Mouse (Mus musculus) hindlimb bud, embryonic 11.5 days (tissue): ENCODE measurements around the gene Slc2a4.

Source experiments
- DNase-seq: peaks from one replicate; pipeline ENCODE4 v3.0.0-alpha.2; 2012; ENCODE audit warnings: low read depth, low spot score; ENCODE audit errors: extremely low spot score

Slc2a4 gene

GRCm38 (mm10) chr11:69904311-69904710 lies 43.7 kb downstream of the Slc2a4 start:
- no peak for DNase-seq

- no peak for DNase-seq
Measured at GRCm38 (mm10) chr11:69902972-69903371, 45.0 kb downstream of the Slc2a4 start.

GRCm38 (mm10) chr11:69901993-69902392 lies 46.0 kb downstream of the Slc2a4 start:
- no peak for DNase-seq

GRCm38 (mm10) chr11:69901406-69901846 lies 46.6 kb downstream of the Slc2a4 start:
- DNase-seq = no peak

- peak; percentile 98 for DNase-seq
Measured at GRCm38 (mm10) chr11:69900471-69901405, 47.2 kb downstream of the Slc2a4 start, which contains the start of the genes 2810408A11Rik and Neurl4. Gene 2810408A11Rik (minus strand): TSS chr11:69900987. Gene Neurl4 (plus strand): TSS chr11:69901072.

GRCm38 (mm10) chr11:69899870-69900269 lies 48.1 kb downstream of the Slc2a4 start:
- DNase-seq = no peak

- DNase-seq = no peak
Measured at GRCm38 (mm10) chr11:69895291-69895690, 52.7 kb downstream of the Slc2a4 start, which contains the start of gene Acap1. Gene Acap1 (minus strand): TSS chr11:69895539.

- no peak for DNase-seq
Measured at GRCm38 (mm10) chr11:69894671-69895070, 53.3 kb downstream of the Slc2a4 start.
